ENCODE assay signal across 19 mouse cellular contexts in the genomic region with DNA sequence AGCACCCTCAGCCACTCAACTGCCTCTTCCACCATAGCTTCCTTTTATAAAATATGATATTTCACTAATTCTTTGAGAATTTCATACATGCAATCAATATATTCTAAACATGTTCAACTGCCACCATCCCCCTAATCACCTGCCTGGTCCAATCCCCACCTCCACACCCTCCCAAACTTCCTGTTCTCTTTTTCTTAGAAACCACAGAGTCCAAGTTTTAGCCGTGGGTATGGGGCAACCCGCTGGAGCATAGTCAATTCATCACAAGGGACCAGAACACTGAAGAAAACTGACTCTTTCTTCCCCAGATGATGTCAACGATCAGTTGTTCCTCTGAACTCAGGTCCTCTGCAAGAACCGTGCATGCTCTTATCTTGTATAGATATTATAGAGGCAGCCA.
"Had no signal": no experiment of that assay in that cellular context is flagged by ENCODE, and none has a peak within 500 bp of the region (broad histone marks: within the 10 kb centered on the region; RNA-seq: fewer than 3 reads in every experiment).

No protein-coding gene starts in this region.

- H3K27me3 ChIP-seq: megakaryocyte, embryonic 14.5 days; midbrain, embryonic 13.5 days; midbrain, embryonic 15.5 days; neural tube, embryonic 12.5 days had no signal

- H3K4me2 ChIP-seq: lung, embryonic 14.5 days; midbrain, embryonic 11.5 days; midbrain, embryonic 13.5 days; midbrain, embryonic 15.5 days; neural tube, embryonic 12.5 days had no signal

- ATAC-seq: midbrain, embryonic 13.5 days; midbrain, embryonic 15.5 days had no signal

- DNase-seq: lung, adult 18-20 months; lung, embryonic 14.5 days; lung, postnatal 14 days; lung, postnatal 36 days; retina, postnatal 1 day; right cerebral cortex, adult 18-20 months; right cerebral cortex, postnatal 25 days; right cerebral cortex, postnatal 4 days; spleen, adult 18-20 months; thymus, adult 18-20 months; thymus, postnatal 25 days; thymus, postnatal 4 days had no signal

- H3K9me3 ChIP-seq: megakaryocyte, embryonic 14.5 days; midbrain, embryonic 13.5 days; midbrain, embryonic 15.5 days; neural tube, embryonic 12.5 days had no signal

- H3K4me3 ChIP-seq: megakaryocyte, embryonic 14.5 days; midbrain, embryonic 13.5 days; midbrain, embryonic 15.5 days; neural tube, embryonic 12.5 days had no signal

- H3K9ac ChIP-seq: liver, embryonic 14.5 days; lung, embryonic 14.5 days; midbrain, embryonic 13.5 days; midbrain, embryonic 15.5 days; neural tube, embryonic 12.5 days had no signal

- H3K4me1 ChIP-seq: midbrain, embryonic 13.5 days; midbrain, embryonic 15.5 days; neural tube, embryonic 12.5 days had no signal

- H3K36me3 ChIP-seq: midbrain, embryonic 13.5 days; midbrain, embryonic 15.5 days; neural tube, embryonic 12.5 days had no signal

- H3K27ac ChIP-seq: liver, embryonic 14.5 days; macrophage; midbrain, embryonic 13.5 days; midbrain, embryonic 15.5 days; neural tube, embryonic 12.5 days had no signal
